Mouse (Mus musculus) liver, embryonic 14.5 days (tissue): ENCODE data around the gene Vmn1r86.
"Not testable (repeated sequence)": the region's sequence is repeated elsewhere in the genome, so short reads cannot be mapped to it uniquely, and the experiment has no call there.

Experiments
- CTCF ChIP-seq: IDR thresholded peaks from 2 replicates; pipeline ENCODE4 v1.5.1; 2016; ENCODE audit warnings: antibody characterized with exemption, low read depth, control low read depth
- EP300 ChIP-seq: IDR thresholded peaks from 2 replicates; pipeline ENCODE4 v1.6.1; 2016; ENCODE audit warnings: antibody characterized with exemption, low read depth

- TF ChIP-seq CTCF = peak; percentile 65
- not testable (repeated sequence) for TF ChIP-seq EP300
These were observed 56.3 kb downstream of the Vmn1r86 start for GRCm38 (mm10) chr7:13063399-13063798.
